Mouse (Mus musculus): Measurements from ENCODE around the gene Igfbp3.

Igfbp3 gene

DNA sequence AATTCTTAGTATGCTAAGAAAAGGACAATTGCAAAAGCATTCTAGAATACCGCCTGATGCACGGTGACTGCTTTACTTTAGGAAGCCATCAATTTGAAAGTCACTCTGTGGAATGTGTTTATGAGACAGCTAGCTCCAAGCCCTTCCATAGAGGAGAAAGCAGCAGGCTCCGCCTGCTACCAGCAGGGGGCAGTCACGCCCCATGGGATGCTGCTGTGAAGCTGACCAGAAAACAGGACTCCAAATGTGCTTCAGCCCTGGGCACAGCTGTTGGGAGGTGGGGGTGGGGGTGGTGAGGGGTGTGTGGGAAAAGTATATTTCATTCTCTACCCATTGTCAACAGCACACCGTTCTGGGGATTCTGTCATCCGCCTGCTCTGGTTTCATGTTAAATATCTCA is 3.4 kb downstream of the Igfbp3 start:
- DNase-seq: peak; percentile 36

DNA sequence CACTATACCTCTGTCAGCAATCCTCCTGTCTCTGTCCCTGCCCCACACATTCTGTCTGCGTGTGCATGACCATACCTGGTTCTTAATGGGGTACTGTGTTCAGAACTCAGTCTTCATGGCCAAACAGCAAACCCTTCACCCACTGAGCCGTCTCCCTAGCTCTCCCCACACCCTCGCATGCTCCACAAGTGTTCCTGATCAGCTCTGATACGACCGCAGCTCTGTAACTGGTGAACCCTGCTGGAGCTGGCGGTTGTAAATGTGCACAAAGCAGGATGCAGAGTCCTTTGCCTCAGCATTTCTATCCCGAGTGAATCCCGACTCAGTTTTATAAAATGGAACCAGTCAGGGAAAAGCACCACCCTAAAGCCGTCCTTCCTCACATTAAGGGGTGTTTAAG is 9.9 kb downstream of the Igfbp3 start:
- no peak for DNase-seq

DNA sequence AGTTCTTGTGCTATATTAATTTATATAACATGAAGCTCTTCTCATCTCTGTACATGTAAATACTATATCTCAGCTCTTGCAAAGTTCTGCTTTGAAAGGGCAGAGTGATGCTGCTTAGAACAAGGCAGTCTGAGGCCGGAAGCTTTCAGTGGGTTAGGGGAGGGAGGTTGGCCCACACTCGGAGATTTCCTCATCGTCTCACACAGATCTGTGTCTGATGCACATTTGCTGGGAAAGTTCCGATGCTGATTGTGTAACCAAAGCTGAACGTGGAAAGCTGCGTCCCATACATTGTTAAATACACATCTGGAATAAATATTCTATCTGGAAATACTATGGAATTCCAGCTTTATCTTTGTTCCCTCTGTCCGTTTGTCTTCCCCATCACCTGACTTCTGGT is 11.5 kb downstream of the Igfbp3 start:
- no peak for DNase-seq

DNA sequence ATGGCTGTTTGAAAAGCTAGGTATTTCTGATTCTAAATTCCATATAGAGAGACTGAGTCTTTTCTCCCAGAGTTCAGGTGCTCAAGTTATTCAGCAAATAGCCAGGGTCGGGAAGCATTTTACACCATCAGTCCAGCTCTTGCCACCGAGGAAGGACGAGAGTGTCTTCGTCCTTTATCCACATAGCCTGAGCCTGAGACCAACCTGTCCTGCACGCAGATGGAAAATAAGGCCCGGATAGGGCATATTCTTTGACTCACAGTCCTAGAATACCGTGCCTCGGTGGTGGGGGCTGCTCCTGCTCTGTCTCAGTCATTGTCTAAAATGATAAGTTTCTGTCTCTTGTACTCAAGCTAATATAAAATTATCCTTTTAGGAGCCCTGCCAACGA is 13.3 kb downstream of the Igfbp3 start:
- DNase-seq: no peak

DNA sequence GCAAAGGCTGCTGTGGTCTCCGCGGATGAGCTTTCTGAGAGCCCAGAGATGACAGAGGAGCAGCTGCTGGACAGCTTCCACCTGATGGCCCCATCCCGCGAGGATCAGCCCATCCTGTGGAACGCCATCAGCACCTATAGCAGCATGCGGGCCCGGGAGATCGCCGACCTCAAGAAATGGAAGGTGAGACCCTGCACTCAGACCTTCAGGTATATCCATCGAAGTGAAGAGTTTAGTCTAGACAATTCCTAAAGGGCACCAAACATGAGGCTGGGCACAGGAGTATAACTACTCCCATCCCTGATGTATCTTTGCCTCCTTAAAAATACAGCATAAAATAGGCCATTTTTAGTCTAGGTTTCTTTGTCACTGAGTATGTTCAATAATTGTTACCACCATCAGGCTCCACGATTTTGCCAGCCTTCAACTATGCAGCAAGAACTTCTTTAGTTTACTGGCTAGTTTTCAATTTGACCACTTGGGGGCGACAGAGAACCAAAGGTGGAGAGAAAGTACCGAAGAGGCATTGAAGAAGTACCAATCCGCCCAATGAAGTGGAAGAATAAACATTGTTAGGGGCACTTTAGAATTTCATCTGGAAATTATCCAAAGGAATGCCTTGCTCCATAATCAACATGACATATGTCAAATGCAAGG is 13.9 kb downstream of the Igfbp3 start:
- DNase-seq: no peak

DNA sequence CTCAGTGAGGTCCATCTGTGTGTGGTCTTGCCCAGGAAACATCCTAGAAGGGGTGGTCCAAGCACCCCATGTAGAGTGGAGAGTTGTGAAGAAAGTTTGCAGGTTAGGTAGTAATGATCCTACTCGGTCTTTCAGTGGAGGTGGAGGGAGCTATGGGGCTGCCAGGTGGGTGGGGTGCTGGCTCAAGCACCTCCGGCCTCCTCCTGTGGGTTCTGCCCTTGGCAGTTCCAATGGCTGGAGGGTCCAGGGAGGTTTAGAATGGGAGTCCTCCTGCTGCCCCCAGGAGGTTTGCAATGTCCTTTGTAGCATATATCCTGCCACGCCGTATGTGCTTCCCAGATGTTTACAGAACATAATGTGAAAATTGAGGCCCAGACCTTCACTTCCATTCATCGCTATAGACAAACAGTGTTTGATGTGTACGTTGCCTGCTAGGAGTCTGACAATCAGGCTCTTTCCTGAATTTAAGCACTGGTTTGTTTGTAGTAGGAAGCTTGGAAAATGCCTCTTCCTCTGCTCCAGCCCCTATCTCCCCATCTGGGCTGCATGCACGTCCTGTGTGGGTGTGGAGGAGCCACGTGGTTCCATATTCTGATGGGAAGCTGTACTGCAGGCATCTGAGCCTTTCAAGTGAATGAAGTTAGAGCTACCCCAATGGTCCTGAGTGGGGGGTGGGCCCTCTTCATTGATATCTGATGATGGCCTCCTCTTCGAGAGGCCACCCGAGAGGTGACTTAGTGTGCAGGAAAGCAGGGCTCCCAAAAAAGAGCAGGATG is 15.1 kb downstream of the Igfbp3 start:
- DNase-seq: no peak

DNA sequence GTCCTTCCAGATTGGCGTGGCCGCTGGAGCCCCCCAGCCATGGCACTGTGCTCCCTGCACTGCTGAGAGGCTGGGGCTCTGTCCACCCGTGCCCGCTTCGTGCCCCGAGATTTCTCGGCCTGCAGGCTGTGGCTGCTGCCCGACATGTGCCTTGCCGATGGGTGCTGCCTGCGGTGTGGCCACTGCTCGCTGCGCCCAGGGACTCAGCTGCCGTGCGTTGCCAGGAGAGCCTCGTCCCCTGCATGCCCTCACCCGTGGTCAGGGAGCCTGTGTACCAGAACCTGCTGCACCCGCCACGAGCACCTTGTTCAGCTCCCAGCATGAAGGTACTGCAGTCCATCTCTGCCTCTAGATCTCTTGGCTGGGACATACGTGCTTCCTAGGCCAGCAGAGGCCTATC is 15.7 kb downstream of the Igfbp3 start:
- no peak for DNase-seq

DNA sequence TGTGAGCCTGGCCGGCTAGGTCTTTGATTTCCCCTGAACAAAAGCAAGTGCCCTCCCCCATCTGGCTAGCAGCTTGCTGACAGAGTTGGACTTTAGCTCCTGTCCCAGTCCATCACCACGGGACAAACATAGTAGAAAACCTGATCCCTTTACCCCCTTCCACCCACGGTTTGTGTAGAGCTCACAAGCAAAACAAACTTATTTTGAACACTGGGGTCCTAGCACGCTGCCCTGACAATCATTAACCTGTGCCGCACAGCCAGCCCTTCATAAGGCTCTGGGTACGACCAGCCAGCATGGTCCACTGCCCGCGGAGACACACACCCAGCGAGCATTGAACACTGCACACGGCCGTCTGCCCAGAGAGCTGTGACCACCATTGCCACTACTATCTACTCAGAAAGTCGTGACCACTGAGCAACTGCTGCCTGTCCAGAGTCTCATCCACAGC is 16.2 kb downstream of the Igfbp3 start, which contains the start of gene Igfbp1:
Igfbp1 (plus strand) TSS at position 292 of the 451 bp plus-strand sequence.
- DNase-seq: no peak

DNA sequence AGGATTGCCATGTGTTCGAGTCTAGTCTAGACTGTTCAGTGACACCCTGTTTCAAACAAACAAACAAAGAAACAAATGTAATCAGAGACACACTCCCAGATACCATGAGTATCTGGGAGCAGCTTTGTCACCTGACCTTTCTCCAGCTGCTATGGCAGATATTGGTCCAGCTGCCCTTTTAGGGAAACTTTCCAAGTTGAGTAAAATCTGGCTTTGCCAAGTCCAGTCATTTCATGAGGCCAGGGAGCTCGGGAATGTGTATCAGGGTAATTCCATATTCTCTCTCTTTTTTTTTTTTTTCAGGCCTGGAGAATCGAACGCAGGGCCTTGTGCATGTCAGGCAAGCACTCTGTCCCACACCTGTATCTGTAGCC is 18.4 kb downstream of the Igfbp3 start:
- DNase-seq: no peak

DNA sequence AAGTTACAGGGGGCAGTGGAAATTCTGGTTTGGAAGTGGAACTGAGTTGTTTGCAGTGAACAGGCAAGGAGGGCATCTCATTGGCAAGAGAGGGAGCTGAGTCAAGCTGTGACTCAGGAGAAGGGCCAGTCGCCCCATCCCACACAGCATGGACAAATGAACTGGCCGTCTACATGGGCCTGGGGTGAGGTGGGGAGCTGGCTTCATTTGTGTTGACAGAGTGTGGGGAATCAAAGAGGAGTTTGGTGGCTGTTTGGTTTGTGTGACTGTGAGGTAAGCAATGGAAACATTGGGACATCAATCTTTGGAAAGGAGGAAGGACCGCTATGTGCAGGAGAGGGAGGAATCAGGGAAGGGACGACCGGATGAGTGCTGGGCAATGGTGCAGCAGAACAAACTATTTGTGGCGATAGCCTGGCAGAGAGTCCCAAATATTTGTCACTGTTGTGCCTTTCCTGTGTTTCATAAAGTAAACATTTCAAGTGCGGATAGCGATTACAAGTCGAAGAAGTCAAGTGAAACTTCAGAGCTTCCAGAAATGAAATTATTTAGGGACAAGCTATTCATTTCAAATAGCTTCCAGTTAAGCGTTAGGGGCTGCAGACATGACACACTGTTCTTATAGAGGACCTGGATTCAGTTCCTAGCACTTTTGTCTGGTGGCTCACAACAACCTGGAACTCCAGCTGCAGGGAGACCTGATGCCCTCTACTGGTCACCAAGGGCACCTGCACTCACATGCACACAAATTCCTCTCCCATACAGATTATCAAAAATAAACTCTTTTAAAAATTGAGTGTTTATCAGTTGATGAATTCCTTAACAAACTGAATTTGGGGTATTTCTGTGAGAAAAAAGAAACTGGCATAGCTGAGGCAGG is 19.1 kb downstream of the Igfbp3 start:
- no peak for DNase-seq

DNA sequence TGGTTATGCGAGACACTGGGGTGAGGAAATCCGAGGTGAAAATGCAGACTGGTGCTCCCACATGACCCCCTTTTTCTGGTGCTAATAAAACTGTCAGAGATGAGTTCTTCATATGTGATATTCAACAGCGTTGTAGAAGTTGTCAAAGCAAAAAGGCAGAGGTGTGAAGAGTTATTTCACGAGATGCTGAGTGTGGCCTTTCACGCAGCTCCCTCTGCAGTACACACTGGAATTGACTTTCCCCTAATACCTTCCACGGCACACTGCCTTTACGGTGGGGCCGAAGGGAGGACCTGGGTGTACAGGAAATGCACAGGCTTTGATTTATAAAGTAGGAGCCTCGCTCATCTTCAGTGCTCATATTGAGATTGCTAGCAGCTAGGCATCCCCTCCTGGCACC is 20.6 kb downstream of the Igfbp3 start:
- no peak for DNase-seq

DNA sequence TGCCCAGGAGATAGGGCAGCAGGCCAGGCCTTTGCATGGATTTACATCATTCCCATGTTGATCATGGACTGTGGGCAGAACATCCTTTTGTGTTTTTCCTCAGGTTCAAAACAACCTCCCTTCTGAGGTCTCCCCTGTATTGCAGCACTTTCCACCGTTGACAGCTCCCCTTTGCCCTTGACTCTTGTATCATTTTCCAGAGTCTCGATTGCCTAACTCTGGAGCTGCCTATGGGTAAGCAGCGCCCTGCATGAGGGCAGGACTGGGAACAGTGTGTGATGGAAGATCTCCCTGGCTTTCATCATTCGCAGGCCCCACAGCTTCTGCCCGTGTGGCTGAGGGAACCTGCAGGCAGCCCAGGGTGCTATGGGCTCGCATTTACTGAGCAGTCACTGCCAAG is 21.0 kb downstream of the Igfbp3 start:
- DNase-seq: no peak

DNA sequence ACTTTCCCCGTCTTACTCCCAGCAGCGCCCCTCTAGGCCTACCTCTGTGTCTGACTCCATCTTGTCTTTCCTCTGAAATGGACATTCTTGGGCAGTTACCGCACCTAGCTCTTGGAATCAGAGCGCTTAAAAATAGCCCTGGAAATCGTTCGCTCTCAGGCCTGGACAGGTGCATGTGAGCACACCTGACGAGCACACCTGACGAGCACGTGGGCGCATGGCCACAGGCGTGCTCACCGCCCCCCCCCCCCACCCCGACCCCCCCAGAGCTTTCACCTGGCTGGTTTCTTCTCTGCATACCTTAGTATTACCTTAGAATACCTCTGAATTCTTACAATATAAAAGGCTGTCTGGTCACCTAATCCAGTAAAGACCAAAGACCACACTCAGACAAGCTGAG is 25.3 kb downstream of the Igfbp3 start, which contains the start of gene Gm11985:
Gm11985 (minus strand) TSS at position 101 of the 400 bp plus-strand sequence.
- DNase-seq: no peak

DNA sequence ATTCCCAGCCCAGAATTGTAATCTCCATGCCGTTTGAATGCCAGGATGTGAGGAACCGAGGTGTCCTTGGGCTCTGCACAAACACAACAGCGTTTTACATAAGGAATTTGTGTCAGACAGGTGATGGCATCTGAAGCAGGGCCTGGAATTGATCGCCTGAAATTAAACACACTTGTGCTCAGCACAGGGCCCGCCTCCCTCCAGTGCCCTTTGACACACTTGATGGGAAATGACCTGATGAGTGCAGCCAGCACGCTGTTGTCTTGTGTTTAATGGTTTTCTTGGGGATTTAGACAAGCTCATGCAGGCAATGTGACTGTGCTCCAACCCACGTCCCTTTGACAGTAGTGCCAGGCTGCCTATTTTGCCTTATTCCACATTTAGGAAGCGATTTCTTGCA is 26.3 kb downstream of the Igfbp3 start:
- DNase-seq: no peak

DNA sequence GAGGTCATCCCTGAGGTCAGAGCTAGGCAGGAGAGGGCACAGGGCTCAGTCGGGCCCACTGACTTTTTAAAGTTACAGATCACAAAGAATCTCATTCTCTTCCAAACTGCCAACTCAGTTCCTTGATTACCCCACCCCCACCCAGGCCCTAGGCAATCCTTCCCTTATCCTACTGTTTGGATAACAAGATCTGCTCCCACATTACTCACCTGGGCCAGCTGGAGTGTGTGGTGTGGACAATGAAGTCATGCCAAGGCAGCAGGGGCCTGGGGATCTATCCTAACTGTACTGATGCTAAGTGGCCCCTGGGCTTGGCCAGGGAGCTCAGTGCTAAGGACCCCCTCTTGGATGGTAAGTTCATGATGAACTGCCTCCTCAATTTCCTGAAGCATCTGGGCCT is 29.3 kb downstream of the Igfbp3 start:
- no peak for DNase-seq

DNA sequence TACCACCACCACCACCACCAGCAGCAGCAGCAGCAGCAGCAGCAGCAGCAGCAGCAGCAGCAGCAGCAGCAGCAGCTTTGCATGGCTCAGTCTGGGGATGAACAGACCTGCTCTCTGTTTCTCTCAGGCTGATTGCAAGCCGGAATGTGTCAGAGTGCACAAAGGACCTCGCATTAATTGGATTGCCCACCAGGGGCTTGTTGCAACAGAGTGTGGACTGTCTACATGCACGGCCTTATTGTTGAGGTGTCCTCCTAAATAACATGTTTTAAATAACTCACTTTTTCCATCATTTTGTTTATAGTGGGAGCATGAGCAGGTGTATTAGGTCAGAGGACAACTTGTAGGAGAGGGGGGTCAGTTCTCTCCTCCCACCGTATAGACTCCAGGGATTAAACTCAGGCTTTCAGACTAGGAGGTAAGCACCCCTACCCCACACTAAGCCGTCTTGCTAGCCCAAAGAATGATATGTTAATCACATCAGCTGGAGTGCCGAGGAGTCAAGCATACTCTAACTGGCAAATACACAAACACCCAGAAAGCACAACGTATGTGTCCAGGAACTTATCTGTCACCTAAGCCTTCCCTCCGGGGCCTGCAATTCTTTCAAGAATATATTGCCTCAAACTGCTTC is 31.2 kb downstream of the Igfbp3 start:
- no peak for DNase-seq

DNA sequence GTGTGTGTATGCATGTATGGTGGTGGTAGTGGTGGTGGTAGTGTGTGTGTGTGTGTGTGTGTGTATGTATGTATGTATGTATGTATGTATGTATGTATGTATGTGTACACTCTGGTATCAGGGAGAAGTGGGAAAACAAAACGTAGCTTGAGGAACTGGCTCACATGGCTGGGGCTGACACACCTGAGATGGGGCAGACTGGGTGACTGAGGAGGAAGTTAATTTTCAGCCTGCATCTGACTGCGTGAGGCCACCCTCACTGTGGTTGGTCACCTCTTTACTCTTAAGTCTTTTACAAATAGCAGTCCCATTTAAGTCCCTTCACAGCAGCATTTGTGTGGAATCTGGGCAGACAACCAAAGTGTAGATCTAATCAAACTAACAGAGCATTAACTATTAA is 34.4 kb downstream of the Igfbp3 start:
- DNase-seq: no peak

DNA sequence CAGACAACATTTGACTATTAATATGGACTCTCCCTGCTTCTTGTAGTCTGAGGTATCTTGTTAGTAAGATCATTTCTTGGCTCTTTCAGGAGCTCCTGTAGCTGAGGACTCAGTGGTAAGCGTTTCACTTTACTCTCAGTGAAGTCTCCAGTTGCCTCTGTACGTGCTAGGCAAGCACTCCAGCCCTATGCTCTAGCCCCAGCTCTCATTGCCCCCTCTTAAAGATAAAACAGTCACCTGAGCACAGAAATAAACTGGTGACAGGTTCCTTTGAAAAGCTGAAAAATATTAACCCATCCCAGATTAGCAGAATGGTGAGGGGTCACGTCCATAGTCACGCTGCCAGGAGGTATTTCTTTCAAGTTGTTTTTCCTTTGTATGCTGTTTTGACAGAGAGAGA is 35.0 kb downstream of the Igfbp3 start:
- no peak for DNase-seq

DNA sequence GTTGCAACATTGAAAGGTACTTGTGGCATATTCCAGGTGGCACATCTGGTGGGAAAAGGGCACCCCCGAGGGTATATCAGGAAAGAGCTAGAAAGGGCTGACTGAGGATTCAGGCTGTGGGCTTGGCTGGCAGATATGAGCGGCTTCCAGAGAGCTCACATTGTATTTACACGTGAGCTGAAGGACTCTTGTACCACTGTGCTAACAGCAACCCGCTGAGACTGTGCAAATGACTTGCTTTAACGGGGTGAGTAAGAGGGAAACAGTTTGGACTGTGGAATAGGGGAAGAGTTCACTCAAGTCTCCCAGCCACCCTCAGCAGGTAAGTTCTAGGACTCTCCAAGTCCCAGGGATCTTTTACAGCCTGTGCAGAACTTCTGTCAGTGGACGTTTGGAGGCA is 40.1 kb downstream of the Igfbp3 start:
- no peak for DNase-seq

DNA sequence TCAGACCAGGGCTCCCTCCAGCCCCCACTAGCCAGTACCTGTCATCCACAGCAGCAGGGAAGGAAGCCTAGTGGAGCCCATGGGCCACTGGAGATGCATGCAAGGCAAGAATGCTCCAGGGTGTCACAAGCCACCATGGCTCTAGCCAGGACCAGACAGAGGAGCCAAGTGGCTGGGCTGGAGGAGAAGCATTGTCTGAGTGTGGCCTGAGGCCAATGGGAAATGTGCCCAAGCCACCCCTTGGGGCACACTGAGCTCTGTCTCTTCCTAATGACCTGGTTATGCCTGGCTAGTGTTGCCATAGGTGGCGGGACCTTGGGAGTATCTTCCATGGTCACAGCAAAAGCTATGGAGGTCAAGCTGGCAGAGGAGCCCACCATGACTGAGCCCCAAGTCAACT is 44.1 kb downstream of the Igfbp3 start:
- peak; percentile 69 for DNase-seq

DNA sequence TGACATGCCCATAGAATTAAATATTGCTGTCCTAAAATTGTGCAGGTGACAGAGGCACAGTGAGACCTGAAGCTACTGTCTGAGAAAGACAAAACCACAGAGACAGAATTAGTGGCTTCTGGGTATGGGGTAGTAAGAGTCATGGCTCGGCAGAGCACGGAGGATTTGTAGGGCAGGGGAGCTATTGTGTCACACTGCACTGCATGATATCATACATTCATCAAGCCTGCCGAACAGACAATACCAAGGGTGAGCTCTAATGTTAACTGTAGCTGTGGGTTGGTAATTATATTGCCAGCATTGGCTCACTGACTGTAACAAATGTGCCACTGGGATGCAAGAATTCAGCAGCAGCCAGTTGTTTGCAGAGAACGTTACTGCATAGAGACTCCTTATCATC is 49.3 kb downstream of the Igfbp3 start:
- no peak for DNase-seq

DNA sequence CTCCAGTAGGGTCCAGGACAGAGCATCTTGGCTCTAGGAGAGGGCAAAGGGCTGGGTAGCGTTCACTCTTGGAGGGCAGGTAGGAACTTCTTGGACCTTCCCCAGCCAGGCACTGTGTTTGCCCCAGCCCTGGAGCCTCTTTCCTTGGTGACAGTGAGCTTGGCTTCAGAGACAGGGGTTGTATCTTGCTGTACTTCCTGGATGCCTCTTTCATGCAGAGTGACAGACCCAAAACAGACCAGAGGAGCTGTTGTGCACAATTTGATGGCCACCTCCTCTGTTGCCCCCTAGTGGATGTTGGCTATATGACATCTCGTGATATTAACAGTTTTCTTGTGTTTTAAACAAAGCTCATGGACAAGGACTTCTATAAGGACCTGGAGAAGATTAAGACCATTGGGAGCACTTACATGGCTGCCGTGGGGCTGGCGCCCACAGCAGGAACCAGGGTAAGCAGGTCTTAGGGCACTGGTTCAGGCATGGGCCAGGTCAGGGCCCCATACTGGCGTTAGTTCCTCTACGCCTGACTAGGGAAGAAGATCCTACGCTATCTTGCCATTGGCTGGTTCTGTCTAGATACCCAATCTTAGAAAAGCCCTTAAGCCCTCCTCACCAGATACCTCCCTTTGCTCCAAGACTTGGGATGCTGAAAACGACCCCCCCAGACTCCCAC is 52.1 kb downstream of the Igfbp3 start:
- no peak for DNase-seq
